Mouse (Mus musculus): ENCODE measurements around the gene Hoxb1. TPM values are rescaled to one million over a fixed set of nuclear protein-coding genes. Genes with fewer than 3 reads are reported as not detected.

The Hoxb1 gene
- polyA plus RNA-seq (2014; fragmentation: Nextera tagmentation; extraction: Ambion mirVana): 0.22 and 0.32 TPM in 2 replicates

- no peak within 1 kb of the TSS for H3K27ac ChIP-seq (ENCODE audit: low read length)
- ATAC-seq (ENCODE audit: insufficient number of reproducible peaks, insufficient read depth, low FRiP score, low read depth): no peak
- H3K4me1 ChIP-seq (ENCODE audit: control insufficient read depth, insufficient read depth, low read length): peaks cover 14% of the 10 kb centered on the region; the same call in 1 of the 2 replicates
- no peaks in the 10 kb centered on the region for H3K27me3 ChIP-seq (ENCODE audit: control insufficient read depth, insufficient read depth, low read length)
- 18% methylated on average over 26 of the region's 26 CpGs for WGBS
- H3K36me3 ChIP-seq (ENCODE audit: control insufficient read depth, insufficient read depth, low read length): no peaks in the 10 kb centered on the region
- peak within 1 kb of the TSS; percentile 36 for H3K4me2 ChIP-seq (replicated peaks; ENCODE audit: low read depth, low read length)
- peak within 1 kb of the TSS; percentile 12; the same call in 1 of the 2 replicates for H3K4me3 ChIP-seq (ENCODE audit: low read depth, low read length)
- no peak within 1 kb of the TSS for H3K9ac ChIP-seq (replicated peaks; ENCODE audit: low read depth, low read length)
- no peaks in the 10 kb centered on the region for H3K9me3 ChIP-seq (ENCODE audit: control insufficient read depth, low read depth, low read length)
Measured at GRCm38 (mm10) chr11:96365441-96366091, at the start of gene Hoxb1. Gene Hoxb1 (plus strand): TSS chr11:96365752.

GRCm38 (mm10) chr11:96316696-96317607 lies 48.6 kb upstream of the Hoxb1 start:
- Histone ChIP-seq H3K9me3 (ENCODE audit: control insufficient read depth, low read depth, low read length) (no peaks in the 10 kb centered on the region), H3K4me1 (ENCODE audit: control insufficient read depth, insufficient read depth, low read length) (peaks cover 25% of the 10 kb centered on the region), H3K4me3 (ENCODE audit: low read depth, low read length) (peak overlapping the region; percentile 70), H3K27me3 (ENCODE audit: control insufficient read depth, insufficient read depth, low read length) (no peaks in the 10 kb centered on the region), H3K27ac (ENCODE audit: low read length) (peak overlapping the region; percentile 100), H3K36me3 (ENCODE audit: control insufficient read depth, insufficient read depth, low read length) (peaks cover 3% of the 10 kb centered on the region; the same call in 1 of the 2 replicates), H3K4me2 (replicated peaks; ENCODE audit: low read depth, low read length) (peak overlapping the region; percentile 95), H3K9ac (replicated peaks; ENCODE audit: low read depth, low read length) (peak overlapping the region; percentile 62)
- 15% methylated on average over 18 of the region's 18 CpGs for WGBS
- no peak for ATAC-seq (ENCODE audit: insufficient number of reproducible peaks, insufficient read depth, low FRiP score, low read depth)

GRCm38 (mm10) chr11:96317608-96318367 lies 47.8 kb upstream of the Hoxb1 start, which contains the start of gene Hoxb4:
Gene Hoxb4 (plus strand): TSS chr11:96318267.
- peak within 1 kb of the TSS; percentile 96 for H3K9ac ChIP-seq (replicated peaks; ENCODE audit: low read depth, low read length)
- H3K36me3 ChIP-seq (ENCODE audit: control insufficient read depth, insufficient read depth, low read length): peaks cover 3% of the 10 kb centered on the region; the same call in 1 of the 2 replicates
- no peaks in the 10 kb centered on the region for H3K9me3 ChIP-seq (ENCODE audit: control insufficient read depth, low read depth, low read length)
- H3K27me3 ChIP-seq (ENCODE audit: control insufficient read depth, insufficient read depth, low read length): no peaks in the 10 kb centered on the region
- H3K4me3 ChIP-seq (ENCODE audit: low read depth, low read length): peak within 1 kb of the TSS; percentile 70
- ATAC-seq (ENCODE audit: insufficient number of reproducible peaks, insufficient read depth, low FRiP score, low read depth): peak; percentile 11; the same call in 1 of the 2 replicates
- WGBS: 7% methylated on average over 28 of the region's 28 CpGs
- peaks cover 28% of the 10 kb centered on the region for H3K4me1 ChIP-seq (ENCODE audit: control insufficient read depth, insufficient read depth, low read length)
- peak within 1 kb of the TSS; percentile 100 for H3K27ac ChIP-seq (ENCODE audit: low read length)
- peak within 1 kb of the TSS; percentile 95 for H3K4me2 ChIP-seq (replicated peaks; ENCODE audit: low read depth, low read length)

- ATAC-seq (ENCODE audit: insufficient number of reproducible peaks, insufficient read depth, low FRiP score, low read depth): peak; percentile 85
- no peaks in the 10 kb centered on the region for H3K27me3 ChIP-seq (ENCODE audit: control insufficient read depth, insufficient read depth, low read length)
- no peaks in the 10 kb centered on the region for H3K9me3 ChIP-seq (ENCODE audit: control insufficient read depth, low read depth, low read length)
- peak overlapping the region; percentile 100 for H3K27ac ChIP-seq (ENCODE audit: low read length)
- H3K4me1 ChIP-seq (ENCODE audit: control insufficient read depth, insufficient read depth, low read length): peaks cover 22% of the 10 kb centered on the region
- H3K9ac ChIP-seq (replicated peaks; ENCODE audit: low read depth, low read length): peak overlapping the region; percentile 96
- H3K36me3 ChIP-seq (ENCODE audit: control insufficient read depth, insufficient read depth, low read length): peaks cover 3% of the 10 kb centered on the region; the same call in 1 of the 2 replicates
- under 1% methylated on average over 39 of the region's 45 CpGs for WGBS
- H3K4me3 ChIP-seq (ENCODE audit: low read depth, low read length): peak overlapping the region; percentile 70
- peak overlapping the region; percentile 95 for H3K4me2 ChIP-seq (replicated peaks; ENCODE audit: low read depth, low read length)
Measured at GRCm38 (mm10) chr11:96318368-96319070, 47.0 kb upstream of the Hoxb1 start.

- peak overlapping the region; percentile 100 for H3K27ac ChIP-seq (ENCODE audit: low read length)
- H3K4me3 ChIP-seq (ENCODE audit: low read depth, low read length): peak overlapping the region; percentile 70
- no peak; the same call in 1 of the 2 replicates for ATAC-seq (ENCODE audit: insufficient number of reproducible peaks, insufficient read depth, low FRiP score, low read depth)
- under 1% methylated on average over 25 of the region's 34 CpGs for WGBS
- H3K4me2 ChIP-seq (replicated peaks; ENCODE audit: low read depth, low read length): peak overlapping the region; percentile 95
- H3K4me1 ChIP-seq (ENCODE audit: control insufficient read depth, insufficient read depth, low read length): peaks cover 16% of the 10 kb centered on the region
- H3K9ac ChIP-seq (replicated peaks; ENCODE audit: low read depth, low read length): peak overlapping the region; percentile 96
- H3K9me3 ChIP-seq (ENCODE audit: control insufficient read depth, low read depth, low read length): no peaks in the 10 kb centered on the region
- no peaks in the 10 kb centered on the region for H3K27me3 ChIP-seq (ENCODE audit: control insufficient read depth, insufficient read depth, low read length)
- H3K36me3 ChIP-seq (ENCODE audit: control insufficient read depth, insufficient read depth, low read length): peaks cover 3% of the 10 kb centered on the region; the same call in 1 of the 2 replicates
Measured at GRCm38 (mm10) chr11:96319071-96319902, 46.3 kb upstream of the Hoxb1 start.

GRCm38 (mm10) chr11:96319910-96320309 lies 45.6 kb upstream of the Hoxb1 start:
- no peaks in the 10 kb centered on the region for H3K9me3 ChIP-seq (ENCODE audit: control insufficient read depth, low read depth, low read length)
- peak overlapping the region; percentile 70 for H3K4me3 ChIP-seq (ENCODE audit: low read depth, low read length)
- peaks cover 3% of the 10 kb centered on the region; the same call in 1 of the 2 replicates for H3K36me3 ChIP-seq (ENCODE audit: control insufficient read depth, insufficient read depth, low read length)
- H3K4me2 ChIP-seq (replicated peaks; ENCODE audit: low read depth, low read length): peak overlapping the region; percentile 95
- H3K4me1 ChIP-seq (ENCODE audit: control insufficient read depth, insufficient read depth, low read length): peaks cover 15% of the 10 kb centered on the region
- ATAC-seq (ENCODE audit: insufficient number of reproducible peaks, insufficient read depth, low FRiP score, low read depth): no peak
- no peaks in the 10 kb centered on the region for H3K27me3 ChIP-seq (ENCODE audit: control insufficient read depth, insufficient read depth, low read length)
- peak overlapping the region; percentile 100 for H3K27ac ChIP-seq (ENCODE audit: low read length)
- WGBS: 1% methylated on average over 29 of the region's 29 CpGs
- H3K9ac ChIP-seq (replicated peaks; ENCODE audit: low read depth, low read length): peak overlapping the region; percentile 96

GRCm38 (mm10) chr11:96320688-96321087 lies 44.9 kb upstream of the Hoxb1 start:
- H3K9me3 ChIP-seq (ENCODE audit: control insufficient read depth, low read depth, low read length): no peaks in the 10 kb centered on the region
- H3K36me3 ChIP-seq (ENCODE audit: control insufficient read depth, insufficient read depth, low read length): peaks cover 3% of the 10 kb centered on the region; the same call in 1 of the 2 replicates
- H3K9ac ChIP-seq (replicated peaks; ENCODE audit: low read depth, low read length): peak overlapping the region; percentile 96
- H3K4me1 ChIP-seq (ENCODE audit: control insufficient read depth, insufficient read depth, low read length): peaks cover 12% of the 10 kb centered on the region
- H3K27ac ChIP-seq (ENCODE audit: low read length): peak overlapping the region; percentile 100
- H3K27me3 ChIP-seq (ENCODE audit: control insufficient read depth, insufficient read depth, low read length): no peaks in the 10 kb centered on the region
- ATAC-seq (ENCODE audit: insufficient number of reproducible peaks, insufficient read depth, low FRiP score, low read depth): no peak
- peak overlapping the region; percentile 95 for H3K4me2 ChIP-seq (replicated peaks; ENCODE audit: low read depth, low read length)
- peak overlapping the region; percentile 70 for H3K4me3 ChIP-seq (ENCODE audit: low read depth, low read length)
- WGBS: 5% methylated on average over 17 of the region's 17 CpGs

All from stomach, embryonic 14.5 days (tissue).